Mouse (Mus musculus): ENCODE measurements around the gene Dnah14. TPM values are rescaled to one million over a fixed set of nuclear protein-coding genes. Genes with fewer than 3 reads are reported as not detected.

Gene Dnah14
- total and polyA plus RNA-seq, 2 experiments from 2014 or later, result under 0.01 to 0.70 TPM

DNA sequence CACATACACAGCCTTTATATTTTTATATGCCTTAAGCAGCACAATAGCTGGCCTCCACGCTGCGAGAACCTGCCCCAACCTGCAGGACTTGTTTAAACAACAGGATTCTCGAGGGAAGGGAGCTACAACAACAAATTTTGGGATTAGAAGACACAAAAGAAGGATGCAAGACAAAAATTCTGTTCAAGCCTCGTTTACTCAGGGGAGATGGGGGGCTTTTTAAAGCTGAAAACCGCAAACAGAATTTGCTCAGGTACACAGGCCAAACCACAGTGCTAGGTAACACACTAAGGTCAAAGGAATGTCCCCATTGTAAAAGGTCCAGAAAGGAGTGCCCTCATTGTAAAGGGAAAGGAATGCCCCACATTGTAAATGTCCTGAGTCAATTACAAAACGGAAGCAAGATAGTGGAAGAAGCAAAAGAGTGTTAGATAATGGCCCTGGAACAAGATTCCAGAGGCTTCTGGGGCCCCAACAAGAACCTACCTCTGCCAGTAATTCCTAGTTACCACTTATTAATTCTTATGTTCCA lies 46.9 kb downstream of the Dnah14 start:
- Histone ChIP-seq H3K27me3 (ENCODE audit: insufficient read depth, low read length) (no peaks in the 10 kb centered on the region), H3K4me1 (ENCODE audit: insufficient read depth, low read length) (no peaks in the 10 kb centered on the region), H3K4me2 (ENCODE audit: low read depth, low read length, poor library complexity, severe bottlenecking) (no peak overlapping the region), H3K4me3 (ENCODE audit: low read depth, low read length) (no peak overlapping the region), H3K9me3 (ENCODE audit: low read length) (no peaks in the 10 kb centered on the region), H3K27ac (ENCODE audit: low read depth, low read length) (no peak overlapping the region), H3K9ac (replicated peaks; ENCODE audit: low read length, poor library complexity, severe bottlenecking) (no peak overlapping the region), H3K36me3 (ENCODE audit: insufficient read depth, low read length) (no peaks in the 10 kb centered on the region)
- WGBS, result 62% methylated on average over 6 of the region's 6 CpGs
- DNase-seq (ENCODE audit: low spot score), result no peak
- TF ChIP-seq CTCF (IDR thresholded peaks at IDR 0.05), result no peak
- no peak for ATAC-seq (ENCODE audit: low FRiP score)

DNA sequence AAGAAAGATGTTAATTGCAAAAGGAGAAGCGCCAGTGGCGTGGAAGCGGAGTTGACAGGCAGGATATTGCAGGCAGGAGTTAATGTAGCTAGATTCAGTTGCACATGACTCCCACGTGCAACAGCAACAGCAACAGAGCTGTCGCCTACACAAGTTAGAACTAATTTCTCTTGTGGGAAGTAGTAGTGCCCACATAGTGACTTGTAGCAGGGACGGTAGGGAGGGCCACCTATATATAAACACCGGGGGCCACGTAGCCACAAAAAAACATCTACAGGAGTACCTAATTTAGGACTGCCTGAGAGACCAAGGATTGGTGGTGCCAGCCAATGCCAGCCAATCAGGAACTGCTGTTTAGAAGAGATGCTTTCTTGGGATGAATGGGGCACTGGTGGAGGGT lies 48.5 kb downstream of the Dnah14 start:
- Histone ChIP-seq H3K4me1 (ENCODE audit: insufficient read depth, low read length) (no peaks in the 10 kb centered on the region), H3K27me3 (ENCODE audit: insufficient read depth, low read length) (no peaks in the 10 kb centered on the region), H3K4me2 (ENCODE audit: low read depth, low read length, poor library complexity, severe bottlenecking) (no peak overlapping the region), H3K4me3 (ENCODE audit: low read depth, low read length) (no peak overlapping the region), H3K27ac (ENCODE audit: low read depth, low read length) (no peak overlapping the region), H3K36me3 (ENCODE audit: insufficient read depth, low read length) (no peaks in the 10 kb centered on the region), H3K9me3 (ENCODE audit: low read length) (no peaks in the 10 kb centered on the region), H3K9ac (replicated peaks; ENCODE audit: low read length, poor library complexity, severe bottlenecking) (no peak overlapping the region)
- no peak for ATAC-seq (ENCODE audit: low FRiP score)
- no peak for DNase-seq (ENCODE audit: low spot score)
- TF ChIP-seq CTCF (IDR thresholded peaks at IDR 0.05), result no peak
- 91% methylated on average over 8 of the region's 8 CpGs for WGBS

DNA sequence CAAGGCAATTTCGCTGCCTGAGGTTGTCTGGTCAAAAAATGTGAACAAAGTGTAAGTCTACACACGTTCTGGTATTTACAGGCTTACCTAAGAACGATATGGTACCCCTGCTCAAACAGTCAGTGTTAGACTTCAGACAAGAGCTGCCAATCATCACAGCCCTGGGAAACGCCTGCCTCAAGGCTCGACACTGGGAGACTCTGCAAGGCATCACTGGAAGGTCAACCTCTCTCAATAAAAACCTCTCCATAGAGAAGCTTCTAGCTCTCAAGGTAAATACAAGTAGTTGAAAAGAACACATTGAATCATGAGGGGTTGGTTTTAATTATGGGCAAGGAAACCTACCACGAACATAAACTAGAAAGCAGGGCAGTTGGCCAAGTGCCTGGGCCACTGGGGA lies 51.9 kb downstream of the Dnah14 start:
- ATAC-seq (ENCODE audit: low FRiP score) (no peak), DNase-seq (ENCODE audit: low spot score) (no peak)
- H3K36me3 ChIP-seq (ENCODE audit: insufficient read depth, low read length), result no peaks in the 10 kb centered on the region
- H3K27me3 ChIP-seq (ENCODE audit: insufficient read depth, low read length), result no peaks in the 10 kb centered on the region
- H3K9me3 ChIP-seq (ENCODE audit: low read length), result no peaks in the 10 kb centered on the region
- H3K9ac ChIP-seq (replicated peaks; ENCODE audit: low read length, poor library complexity, severe bottlenecking), result no peak overlapping the region
- no peak overlapping the region for H3K4me2 ChIP-seq (ENCODE audit: low read depth, low read length, poor library complexity, severe bottlenecking)
- no peak for TF ChIP-seq CTCF (IDR thresholded peaks at IDR 0.05)
- no peak overlapping the region for H3K27ac ChIP-seq (ENCODE audit: low read depth, low read length)
- H3K4me1 ChIP-seq (ENCODE audit: insufficient read depth, low read length), result no peaks in the 10 kb centered on the region
- no peak overlapping the region for H3K4me3 ChIP-seq (ENCODE audit: low read depth, low read length)
- 68% methylated on average over 6 of the region's 6 CpGs for WGBS

DNA sequence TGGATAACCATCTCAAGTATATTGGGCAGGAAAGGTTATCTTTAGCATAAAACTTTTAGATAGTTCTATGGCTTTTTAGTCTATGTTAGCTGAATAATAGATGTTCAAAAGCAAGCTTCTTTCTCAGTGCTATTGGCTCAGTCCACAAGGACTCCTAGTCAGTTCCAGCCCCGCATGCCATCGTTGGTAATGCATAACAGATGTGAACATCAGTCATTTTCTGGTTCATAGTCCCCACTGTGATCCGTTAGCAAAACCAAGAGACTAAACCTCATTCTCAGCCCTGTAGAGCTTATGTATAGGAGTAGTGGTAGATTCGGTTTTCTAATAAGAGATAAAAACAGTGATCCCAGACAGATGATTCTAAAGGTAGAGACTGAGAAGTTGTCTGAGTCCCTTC lies 55.0 kb downstream of the Dnah14 start:
- no peak overlapping the region for H3K9ac ChIP-seq (replicated peaks; ENCODE audit: low read length, poor library complexity, severe bottlenecking)
- no peak for TF ChIP-seq CTCF (IDR thresholded peaks at IDR 0.05)
- H3K9me3 ChIP-seq (ENCODE audit: low read length), result no peaks in the 10 kb centered on the region
- no peaks in the 10 kb centered on the region for H3K36me3 ChIP-seq (ENCODE audit: insufficient read depth, low read length)
- H3K27me3 ChIP-seq (ENCODE audit: insufficient read depth, low read length), result no peaks in the 10 kb centered on the region
- H3K27ac ChIP-seq (ENCODE audit: low read depth, low read length), result no peak overlapping the region
- 84% methylated on average over 4 of the region's 4 CpGs for WGBS
- H3K4me3 ChIP-seq (ENCODE audit: low read depth, low read length), result no peak overlapping the region
- no peaks in the 10 kb centered on the region for H3K4me1 ChIP-seq (ENCODE audit: insufficient read depth, low read length)
- H3K4me2 ChIP-seq (ENCODE audit: low read depth, low read length, poor library complexity, severe bottlenecking), result no peak overlapping the region
- DNase-seq (ENCODE audit: low spot score) (no peak), ATAC-seq (ENCODE audit: low FRiP score) (no peak)

DNA sequence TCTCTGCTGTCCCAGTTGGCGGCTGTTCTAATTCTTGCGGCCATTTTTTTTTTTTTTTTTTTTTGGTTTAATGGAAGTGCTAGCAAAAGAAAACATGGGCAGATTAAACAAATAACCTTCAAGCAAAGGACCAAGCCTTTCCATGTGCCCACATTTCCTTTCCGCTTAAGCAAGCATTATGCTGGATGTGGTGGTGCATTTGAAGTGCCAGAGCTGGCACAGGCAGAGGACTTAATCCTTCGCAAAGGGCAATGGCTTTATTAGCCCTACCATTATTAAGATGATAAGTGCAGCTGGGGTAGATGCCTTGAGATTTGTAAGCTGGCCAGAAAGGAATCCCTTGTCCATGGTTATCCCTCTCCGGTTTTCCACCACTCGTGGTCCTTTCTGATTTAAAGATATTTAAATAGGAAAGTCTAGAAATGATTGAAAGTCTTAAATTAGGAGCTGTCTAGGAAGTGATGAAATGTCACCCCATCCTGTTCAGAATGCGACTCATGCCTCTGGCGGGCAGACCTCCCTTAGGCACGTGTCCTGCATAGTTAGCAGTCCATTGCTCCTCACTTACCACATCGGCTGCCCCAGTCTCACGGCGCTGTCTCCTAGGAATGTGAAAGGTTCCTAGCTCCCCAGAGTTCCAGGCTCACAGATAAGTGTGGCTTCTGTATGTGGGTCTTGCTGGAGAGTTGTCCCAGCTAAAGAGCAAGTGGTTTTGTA lies 61.8 kb downstream of the Dnah14 start:
- no peak overlapping the region for H3K4me3 ChIP-seq (ENCODE audit: low read depth, low read length)
- no peak for ATAC-seq (ENCODE audit: low FRiP score)
- no peak overlapping the region for H3K9ac ChIP-seq (replicated peaks; ENCODE audit: low read length, poor library complexity, severe bottlenecking)
- H3K27ac ChIP-seq (ENCODE audit: low read depth, low read length), result no peak overlapping the region
- TF ChIP-seq CTCF (IDR thresholded peaks at IDR 0.05), result no peak
- H3K9me3 ChIP-seq (ENCODE audit: low read length), result no peaks in the 10 kb centered on the region
- no peaks in the 10 kb centered on the region for H3K4me1 ChIP-seq (ENCODE audit: insufficient read depth, low read length)
- no peaks in the 10 kb centered on the region for H3K27me3 ChIP-seq (ENCODE audit: insufficient read depth, low read length)
- no peak overlapping the region for H3K4me2 ChIP-seq (ENCODE audit: low read depth, low read length, poor library complexity, severe bottlenecking)
- WGBS, result 68% methylated on average over 12 of the region's 12 CpGs
- H3K36me3 ChIP-seq (ENCODE audit: insufficient read depth, low read length), result no peaks in the 10 kb centered on the region
- peak; percentile 41 for DNase-seq (ENCODE audit: low spot score)

DNA sequence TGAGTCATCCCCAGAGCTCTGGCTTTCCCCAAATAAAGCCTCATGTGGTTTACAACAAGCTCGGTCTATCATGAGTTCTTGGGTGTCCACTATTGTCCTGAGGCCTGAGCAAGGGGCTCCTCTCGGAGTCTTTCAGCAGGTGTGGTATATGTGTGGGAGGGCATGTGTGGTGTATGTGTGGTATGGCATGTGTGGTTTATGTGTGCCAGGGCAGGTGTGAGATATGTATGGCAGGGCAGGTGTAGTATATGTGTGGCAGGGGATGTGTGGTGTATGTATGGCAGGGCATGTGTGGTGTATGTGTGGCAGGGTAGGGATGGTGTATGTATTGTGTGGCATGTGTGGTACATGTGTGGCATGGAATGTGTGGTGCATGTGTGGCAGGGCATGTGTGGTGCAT lies 64.0 kb downstream of the Dnah14 start:
- 87% methylated on average over 2 of the region's 2 CpGs for WGBS

More for the DNA sequence above, 64.0 kb downstream of the Dnah14 start:
- Histone ChIP-seq H3K4me2 (ENCODE audit: low read depth, low read length, poor library complexity, severe bottlenecking) (no peak overlapping the region), H3K4me3 (ENCODE audit: low read depth, low read length) (no peak overlapping the region), H3K4me1 (ENCODE audit: insufficient read depth, low read length) (no peaks in the 10 kb centered on the region), H3K36me3 (ENCODE audit: insufficient read depth, low read length) (no peaks in the 10 kb centered on the region), H3K9ac (replicated peaks; ENCODE audit: low read length, poor library complexity, severe bottlenecking) (no peak overlapping the region), H3K27ac (ENCODE audit: low read depth, low read length) (no peak overlapping the region), H3K27me3 (ENCODE audit: insufficient read depth, low read length) (no peaks in the 10 kb centered on the region), H3K9me3 (ENCODE audit: low read length) (no peaks in the 10 kb centered on the region)
- ATAC-seq (ENCODE audit: low FRiP score) (no peak), DNase-seq (ENCODE audit: low spot score) (no peak)
- TF ChIP-seq CTCF (IDR thresholded peaks at IDR 0.05), result no peak
